Mouse (Mus musculus) C2C12 (cell line): Measurements from ENCODE around the gene Rest. TPM values are rescaled to one million over a fixed set of nuclear protein-coding genes. Genes with fewer than 3 reads are reported as not detected.

Source experiments
- H3K27me3 ChIP-seq: one replicate; pipeline ENCODE4 v1.6.1; 2011; ENCODE audit not compliant: control insufficient read depth, insufficient read depth, insufficient read length
- H3K36me3 ChIP-seq: one replicate; pipeline ENCODE4 v1.6.1; 2011; ENCODE audit not compliant: control insufficient read depth, insufficient read depth
- H3K4me3 ChIP-seq: one replicate; pipeline ENCODE4 v1.5.1; 2011; ENCODE audit warnings: mild to moderate bottlenecking, control low read depth; ENCODE audit not compliant: poor library complexity, insufficient read depth, severe bottlenecking
- H3K79me2 ChIP-seq: one replicate; pipeline ENCODE4 v1.6.1; 2011; ENCODE audit not compliant: control insufficient read depth, insufficient read depth
- H3K79me3 ChIP-seq: one replicate; pipeline ENCODE4 v1.6.1; 2011; ENCODE audit warnings: low read depth, control low read depth
- H3ac ChIP-seq: one replicate; pipeline ENCODE3; 2011; ENCODE audit warnings: low read depth; ENCODE audit not compliant: control insufficient read depth, insufficient read length
- CEBPB ChIP-seq: IDR thresholded peaks from one replicate; pipeline ENCODE4 v1.6.1; 2011; ENCODE audit warnings: low read depth, mild to moderate bottlenecking, control low read depth, moderate library complexity
- CTCF ChIP-seq: IDR thresholded peaks from one replicate; pipeline ENCODE4 v1.5.1; 2011; ENCODE audit not compliant: control insufficient read depth, insufficient read depth, insufficient read length
- FOSL1 ChIP-seq: IDR thresholded peaks from one replicate; pipeline ENCODE4 v1.8.0; 2011; ENCODE audit warnings: mild to moderate bottlenecking, low read length; ENCODE audit not compliant: poor library complexity, insufficient read depth, severe bottlenecking
- MAX ChIP-seq: IDR thresholded peaks from one replicate; pipeline ENCODE4 v1.6.1; 2011; ENCODE audit warnings: mild to moderate bottlenecking, control low read depth
- MYOD1 ChIP-seq: IDR thresholded peaks from one replicate; pipeline ENCODE4 v1.6.1; 2011; ENCODE audit warnings: low read depth; ENCODE audit not compliant: control insufficient read depth, insufficient read length
- MYOG ChIP-seq: IDR thresholded peaks from one replicate; pipeline ENCODE4 v1.6.1; 2011; ENCODE audit not compliant: control insufficient read depth, insufficient read length; ENCODE audit errors: extremely low read depth
- USF1 ChIP-seq: IDR thresholded peaks from one replicate; pipeline ENCODE4 v1.6.1; 2011; ENCODE audit warnings: low read depth, mild to moderate bottlenecking, control low read depth, moderate library complexity
- polyA plus RNA-seq: library from polyadenylated mRNA; unstranded; fragments of >200 nt; fragmentation: generic; extraction: Trizol; gene quantifications from one replicate; pipeline ENCODE4 v1.2.1, GENCODE M21; 2012; ENCODE audit warnings: missing spikeins

Gene Rest
- polyA plus RNA-seq, 1 experiment = 7.1 TPM

DNA sequence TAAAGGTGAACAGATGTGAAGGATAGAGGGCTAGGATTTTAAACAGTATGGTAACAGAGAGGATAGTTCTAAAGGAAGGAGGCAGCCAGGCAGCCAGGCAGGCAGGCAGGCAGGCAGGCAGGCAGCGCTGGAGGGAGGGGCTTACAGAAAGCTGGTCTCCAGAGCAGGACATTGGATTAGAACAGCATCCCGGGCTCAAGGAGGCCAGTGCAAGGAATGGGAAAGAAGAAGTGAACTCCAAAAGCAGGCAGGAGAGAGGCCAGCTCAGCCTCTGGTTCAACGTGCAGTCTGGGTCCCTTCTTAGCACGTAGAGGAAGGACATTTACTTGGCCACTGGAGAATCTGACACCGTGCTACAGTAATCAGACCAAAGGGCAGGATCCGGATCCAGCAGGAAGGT lies 5.2 kb upstream of the Rest start:
- TF ChIP-seq CTCF (no peak), CEBPB (no peak), MAX (no peak), MYOD1 (no peak), USF1 (no peak), MYOG (no peak), FOSL1 (no peak)
- no peak overlapping the region for H3ac ChIP-seq
- no peaks in the 10 kb centered on the region for H3K27me3 ChIP-seq
- no peaks in the 10 kb centered on the region for H3K79me2 ChIP-seq
- H3K79me3 ChIP-seq = no peaks in the 10 kb centered on the region
- H3K36me3 ChIP-seq = no peaks in the 10 kb centered on the region
- H3K4me3 ChIP-seq = no peak overlapping the region

DNA sequence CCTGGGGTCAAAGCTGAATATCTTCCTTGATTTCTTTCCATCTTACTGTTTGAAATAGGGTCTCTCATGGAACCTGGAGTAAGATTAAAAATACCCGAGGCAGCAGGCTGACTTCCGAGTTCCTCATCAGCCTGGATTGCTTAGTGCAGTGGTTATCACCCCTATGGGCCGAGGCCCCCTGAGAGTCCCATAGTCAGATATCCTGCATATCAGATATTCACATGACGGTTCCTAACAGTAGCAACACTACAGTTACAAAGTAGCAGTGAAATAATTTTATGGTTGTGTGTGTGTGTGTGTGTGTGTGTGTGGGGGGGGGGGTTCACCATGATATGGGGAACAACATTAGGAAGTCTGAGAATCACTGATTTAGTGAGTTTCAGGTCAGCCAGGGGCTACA lies 4.2 kb upstream of the Rest start:
- Histone ChIP-seq H3K79me2 (peaks cover 3% of the 10 kb centered on the region), H3ac (no peak overlapping the region), H3K4me3 (no peak overlapping the region), H3K79me3 (no peaks in the 10 kb centered on the region), H3K36me3 (no peaks in the 10 kb centered on the region), H3K27me3 (no peaks in the 10 kb centered on the region)
- no peak for TF ChIP-seq MYOG
- no peak for TF ChIP-seq MAX

DNA sequence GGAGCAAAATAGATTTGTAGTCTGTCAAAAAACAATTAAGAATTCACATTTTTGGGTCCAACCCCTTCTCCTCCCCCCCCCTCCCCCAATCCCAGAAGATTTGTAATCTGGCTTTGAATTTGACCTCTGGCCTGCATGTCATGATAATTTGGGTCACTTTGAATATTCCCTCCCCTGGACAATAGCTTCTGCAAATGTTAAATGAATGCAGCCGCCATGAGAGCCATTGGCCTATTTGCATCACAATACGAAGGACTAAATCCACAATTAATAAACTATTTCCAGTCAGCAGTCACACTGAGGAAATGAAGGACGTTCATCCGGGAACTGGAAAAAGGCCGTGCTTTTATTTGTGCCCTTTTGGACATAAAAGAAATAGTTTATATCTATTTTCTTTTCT lies 3.2 kb upstream of the Rest start:
- H3K4me3 ChIP-seq = no peak overlapping the region
- peaks cover 7% of the 10 kb centered on the region for H3K79me3 ChIP-seq
- peaks cover 13% of the 10 kb centered on the region for H3K79me2 ChIP-seq
- no peak for TF ChIP-seq MAX
- TF ChIP-seq MYOG = no peak
- no peak for TF ChIP-seq CEBPB
- TF ChIP-seq MYOD1 = no peak
- TF ChIP-seq CTCF = no peak
- no peak for TF ChIP-seq USF1
- TF ChIP-seq FOSL1 = no peak
- H3K36me3 ChIP-seq = no peaks in the 10 kb centered on the region
- no peak overlapping the region for H3ac ChIP-seq
- H3K27me3 ChIP-seq = no peaks in the 10 kb centered on the region

DNA sequence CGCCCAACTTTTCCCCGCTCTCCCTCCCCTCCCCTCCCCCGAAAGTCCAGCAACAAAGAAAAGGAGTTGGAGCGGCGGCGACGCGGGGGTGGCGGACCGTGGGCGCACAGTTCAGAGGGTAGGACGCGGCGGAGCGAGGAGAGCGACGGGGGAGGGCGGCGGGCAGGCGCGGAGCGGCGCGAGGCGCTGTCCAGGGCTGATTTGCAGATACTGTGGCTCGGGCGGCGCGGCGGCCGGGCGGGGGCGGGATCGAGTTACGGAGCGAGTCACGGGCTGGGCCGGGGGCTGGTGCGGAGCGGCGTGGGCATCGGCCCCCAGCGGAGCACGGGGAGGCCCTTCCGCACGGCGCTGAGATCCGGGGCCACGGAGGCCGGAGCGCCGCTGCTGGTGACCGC lies 377 bp downstream of the Rest start:
- H3K79me3 ChIP-seq = peaks cover 41% of the 10 kb centered on the region
- peak overlapping the region; percentile 68 for H3K4me3 ChIP-seq
- peak overlapping the region; percentile 89 for H3ac ChIP-seq
- TF ChIP-seq MAX (peak; percentile 17), USF1 (no peak), MYOG (no peak)
- no peaks in the 10 kb centered on the region for H3K27me3 ChIP-seq
- peaks cover 22% of the 10 kb centered on the region for H3K36me3 ChIP-seq
- H3K79me2 ChIP-seq = peaks cover 48% of the 10 kb centered on the region

DNA sequence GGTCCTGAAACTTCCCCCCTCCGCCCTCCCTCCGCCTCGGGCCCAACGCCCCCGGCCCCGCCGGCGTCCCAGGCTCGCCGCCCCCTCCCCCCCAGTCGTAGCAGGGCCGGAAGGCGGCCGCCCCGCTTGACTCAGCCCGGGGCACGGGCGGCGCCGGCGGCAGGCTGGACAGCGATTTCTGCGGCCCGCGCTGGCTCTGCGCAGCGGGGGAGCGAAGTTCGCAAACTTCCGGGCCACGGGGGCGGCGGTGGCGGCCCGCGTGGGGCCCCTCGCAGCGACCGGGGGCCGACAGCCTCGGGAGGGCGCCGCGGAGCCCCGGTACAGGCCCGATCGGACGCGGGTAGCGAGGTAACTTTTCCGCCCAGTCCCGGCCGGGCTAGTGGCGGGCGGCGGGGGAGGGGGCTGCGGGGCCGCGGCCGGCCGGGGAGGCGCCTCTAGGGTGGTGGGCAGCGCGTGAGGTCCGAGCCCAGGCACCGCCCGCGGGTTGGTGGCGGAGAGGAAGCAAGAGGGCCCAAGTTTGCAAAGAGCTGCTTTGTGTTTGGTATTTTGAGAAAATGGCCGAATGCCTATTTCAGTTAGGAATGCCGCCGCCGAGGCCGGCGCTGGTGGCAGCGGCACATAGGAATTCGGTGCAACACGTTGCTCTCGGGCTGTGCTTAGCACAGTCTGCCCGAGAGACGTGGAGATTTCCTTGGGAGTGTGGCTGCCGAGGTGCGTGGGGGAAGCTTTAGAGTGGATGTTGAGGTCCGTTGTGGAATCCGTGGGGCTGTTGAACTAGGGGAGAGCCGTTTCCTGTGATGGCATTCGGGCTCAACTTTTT lies 985 bp downstream of the Rest start:
- peak overlapping the region; percentile 68 for H3K4me3 ChIP-seq
- no peaks in the 10 kb centered on the region for H3K27me3 ChIP-seq
- peaks cover 46% of the 10 kb centered on the region for H3K79me3 ChIP-seq
- peaks cover 54% of the 10 kb centered on the region for H3K79me2 ChIP-seq
- no peak for TF ChIP-seq USF1
- peaks cover 28% of the 10 kb centered on the region for H3K36me3 ChIP-seq
- peak overlapping the region; percentile 89 for H3ac ChIP-seq

DNA sequence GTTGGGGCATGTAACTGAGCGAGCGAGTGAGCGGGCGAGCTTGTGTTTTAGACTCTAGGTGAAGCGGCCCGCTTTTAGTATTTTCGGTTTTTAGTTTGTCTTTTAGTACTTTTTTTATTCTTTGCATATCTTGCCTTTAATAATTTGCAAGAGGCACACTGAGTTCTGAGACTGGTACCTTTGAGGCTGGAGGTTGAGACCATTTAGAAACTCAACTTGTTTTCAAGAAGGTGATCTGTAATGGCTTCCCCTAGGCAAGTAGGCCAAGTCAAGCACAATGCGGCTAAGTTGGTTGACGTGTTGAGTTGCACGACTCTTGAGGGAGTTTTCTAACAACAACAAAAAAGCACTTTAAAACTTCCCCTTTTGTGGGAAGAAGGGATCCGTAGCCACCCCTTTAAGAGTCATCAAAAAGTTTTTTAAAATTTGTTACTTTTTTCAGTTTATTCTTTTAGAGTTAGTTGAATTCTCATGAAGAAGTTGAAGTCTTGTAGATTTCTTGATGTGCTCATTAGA lies 1.7 kb downstream of the Rest start:
- H3K79me2 ChIP-seq = peaks cover 61% of the 10 kb centered on the region

More for the DNA sequence above, 1.7 kb downstream of the Rest start:
- peaks cover 49% of the 10 kb centered on the region for H3K79me3 ChIP-seq
- peak overlapping the region; percentile 89 for H3ac ChIP-seq
- peaks cover 31% of the 10 kb centered on the region for H3K36me3 ChIP-seq
- no peaks in the 10 kb centered on the region for H3K27me3 ChIP-seq
- TF ChIP-seq MYOG (no peak), MYOD1 (no peak), CTCF (no peak), FOSL1 (no peak), CEBPB (no peak), USF1 (no peak), MAX (no peak)
- H3K4me3 ChIP-seq = peak overlapping the region; percentile 68
